Mouse (Mus musculus) liver, embryonic 11.5 days (tissue): ENCODE data around the gene Sh3pxd2a. TPM values are rescaled to one million over a fixed set of nuclear protein-coding genes. Genes with fewer than 3 reads are reported as not detected.
A peak's percentile ranks its signal among the peaks of the same experiment; 100 is the strongest.

Experiments
- ATAC-seq: fragments of 200-750 bp; cut with Nextera tagmentation; replicated peaks from 2 replicates; pipeline ENCODE4 v1.8.0; 2017; ENCODE audit warnings: moderate number of reproducible peaks, mild to moderate bottlenecking, moderate TSS enrichment, moderate library complexity; ENCODE audit not compliant: low FRiP score
- DNase-seq: peaks from one replicate; pipeline ENCODE4 v3.0.0-alpha.2; 2017; ENCODE audit warnings: low spot score
- H3K27ac ChIP-seq: fragments of 300-500 bp; sonication (generic); 2 replicates; pipeline ENCODE4 v1.5.1; 2014; ENCODE audit warnings: mild to moderate bottlenecking, low read depth, low read length, control low read depth
- H3K27me3 ChIP-seq: fragments of 300-500 bp; sonication (generic); replicated peaks from 2 replicates; pipeline ENCODE4 v1.6.1; 2014; ENCODE audit warnings: low read length, mixed read lengths; ENCODE audit not compliant: control insufficient read depth, insufficient read depth
- H3K36me3 ChIP-seq: fragments of 300-500 bp; sonication (generic); 2 replicates; pipeline ENCODE4 v1.6.1; 2014; ENCODE audit warnings: mild to moderate bottlenecking, low read length, moderate library complexity, mixed read lengths; ENCODE audit not compliant: control insufficient read depth, insufficient read depth
- H3K4me1 ChIP-seq: fragments of 300-500 bp; sonication (generic); replicated peaks from 2 replicates; pipeline ENCODE4 v1.6.1; 2014; ENCODE audit warnings: low read length, mixed read lengths; ENCODE audit not compliant: control insufficient read depth, insufficient read depth
- H3K4me2 ChIP-seq: fragments of 300-500 bp; sonication (generic); 2 replicates; pipeline ENCODE4 v1.6.1; 2014; ENCODE audit warnings: mild to moderate bottlenecking, control low read depth, moderate library complexity
- H3K4me3 ChIP-seq: fragments of 300-500 bp; sonication (generic); 2 replicates; pipeline ENCODE4 v1.5.1; 2014; ENCODE audit warnings: low read depth, low read length, control low read depth
- H3K9ac ChIP-seq: fragments of 300-500 bp; sonication (generic); 2 replicates; pipeline ENCODE4 v1.6.1; 2014; ENCODE audit warnings: low read depth, low read length, control low read depth
- H3K9me3 ChIP-seq: fragments of 300-500 bp; sonication (generic); 2 replicates; pipeline ENCODE4 v1.6.1; 2016; ENCODE audit warnings: low read length, inconsistent platforms, mixed read lengths; ENCODE audit not compliant: control insufficient read depth
- WGBS: fragments of 180-500 bp; shearing (Covaris S2); extraction: QIAGEN DNeasy Blood & Tissue Kit; methylation state at CpG from one replicate; pipeline ENCODE4 v1.1.7; 2014; 5-methylcytosine and 5-hydroxymethylcytosine counted together
- polyA plus RNA-seq: library from polyadenylated mRNA; unstranded; fragments of >200 nt; fragmentation: Nextera tagmentation; extraction: Ambion mirVana; gene quantifications from 2 replicates; pipeline ENCODE4 v1.2.1, GENCODE M21; 2014

Gene Sh3pxd2a
- polyA plus RNA-seq, 1 experiment from 2014 or later: 3.6 TPM

GRCm38 (mm10) chr19:47431189-47431931 is 32.8 kb downstream of the Sh3pxd2a start:
- H3K4me2 ChIP-seq: peak overlapping the region; percentile 48
- H3K27me3 ChIP-seq: no peaks in the 10 kb centered on the region
- no peak overlapping the region for H3K4me3 ChIP-seq
- no peaks in the 10 kb centered on the region for H3K36me3 ChIP-seq
- DNase-seq (peak; percentile 65), ATAC-seq (peak; percentile 96)
- H3K4me1 ChIP-seq: peaks cover 58% of the 10 kb centered on the region
- no peaks in the 10 kb centered on the region for H3K9me3 ChIP-seq
- H3K27ac ChIP-seq: peak overlapping the region; percentile 90
- 43% methylated on average over 11 of the region's 11 CpGs for WGBS
- H3K9ac ChIP-seq: 0 out of 2 replicates have a peak overlapping the region, but pooled peaks have one; percentile 6

- H3K27ac ChIP-seq: no peak overlapping the region
- 79% methylated on average over 2 of the region's 2 CpGs for WGBS
Measured at GRCm38 (mm10) chr19:47430160-47430559, 34.0 kb downstream of the Sh3pxd2a start.

GRCm38 (mm10) chr19:47429245-47429644 is 35.0 kb downstream of the Sh3pxd2a start:
- ATAC-seq (no peak), DNase-seq (no peak)
- Histone ChIP-seq H3K4me1 (peaks cover 58% of the 10 kb centered on the region), H3K4me2 (peak overlapping the region; percentile 8; the same call in 1 of the 2 replicates), H3K27me3 (no peaks in the 10 kb centered on the region), H3K36me3 (no peaks in the 10 kb centered on the region), H3K9ac (0 out of 2 replicates have a peak overlapping the region, but pooled peaks have one; percentile 6), H3K4me3 (no peak overlapping the region), H3K27ac (peak overlapping the region; percentile 60; the same call in 1 of the 2 replicates), H3K9me3 (no peaks in the 10 kb centered on the region)
- 85% methylated on average over 3 of the region's 3 CpGs for WGBS

More at GRCm38 (mm10) chr19:47430160-47430559, 34.0 kb downstream of the Sh3pxd2a start:
- H3K36me3 ChIP-seq: no peaks in the 10 kb centered on the region
- H3K4me2 ChIP-seq: no peak overlapping the region
- ATAC-seq (no peak), DNase-seq (no peak)
- no peak overlapping the region for H3K9ac ChIP-seq
- no peak overlapping the region for H3K4me3 ChIP-seq
- no peaks in the 10 kb centered on the region for H3K27me3 ChIP-seq
- H3K4me1 ChIP-seq: peaks cover 58% of the 10 kb centered on the region
- H3K9me3 ChIP-seq: no peaks in the 10 kb centered on the region

- Histone ChIP-seq H3K36me3 (no peaks in the 10 kb centered on the region), H3K27ac (peak overlapping the region; percentile 60; the same call in 1 of the 2 replicates), H3K27me3 (no peaks in the 10 kb centered on the region), H3K4me2 (peak overlapping the region; percentile 36), H3K4me1 (peaks cover 58% of the 10 kb centered on the region), H3K4me3 (no peak overlapping the region), H3K9ac (no peak overlapping the region), H3K9me3 (no peaks in the 10 kb centered on the region)
- DNase-seq (no peak), ATAC-seq (no peak)
- 29% methylated on average over 7 of the region's 7 CpGs for WGBS
Measured at GRCm38 (mm10) chr19:47428794-47429193, 35.4 kb downstream of the Sh3pxd2a start.

GRCm38 (mm10) chr19:47427841-47428789 is 36.1 kb downstream of the Sh3pxd2a start:
- no peak overlapping the region for H3K4me3 ChIP-seq
- WGBS: 29% methylated on average over 13 of the region's 13 CpGs
- peak overlapping the region; percentile 60; the same call in 1 of the 2 replicates for H3K27ac ChIP-seq
- no peak for DNase-seq
- H3K36me3 ChIP-seq: no peaks in the 10 kb centered on the region
- peaks cover 57% of the 10 kb centered on the region for H3K4me1 ChIP-seq
- H3K27me3 ChIP-seq: no peaks in the 10 kb centered on the region
- H3K4me2 ChIP-seq: peak overlapping the region; percentile 36
- H3K9ac ChIP-seq: no peak overlapping the region
- ATAC-seq: no peak; the same call in 1 of the 2 replicates
- H3K9me3 ChIP-seq: no peaks in the 10 kb centered on the region

- no peaks in the 10 kb centered on the region for H3K27me3 ChIP-seq
- no peak overlapping the region for H3K27ac ChIP-seq
- WGBS: 85% methylated on average over 7 of the region's 7 CpGs
- H3K4me2 ChIP-seq: no peak overlapping the region
- no peak overlapping the region for H3K9ac ChIP-seq
- no peak overlapping the region for H3K4me3 ChIP-seq
- no peak for DNase-seq
- no peaks in the 10 kb centered on the region for H3K36me3 ChIP-seq
- peaks cover 30% of the 10 kb centered on the region for H3K4me1 ChIP-seq
- no peaks in the 10 kb centered on the region for H3K9me3 ChIP-seq
- ATAC-seq: no peak
Measured at GRCm38 (mm10) chr19:47423632-47424031, 40.6 kb downstream of the Sh3pxd2a start.

GRCm38 (mm10) chr19:47421128-47421898 is 42.9 kb downstream of the Sh3pxd2a start:
- Histone ChIP-seq H3K27ac (no peak overlapping the region), H3K4me3 (no peak overlapping the region), H3K9ac (no peak overlapping the region), H3K36me3 (no peaks in the 10 kb centered on the region), H3K4me1 (peaks cover 17% of the 10 kb centered on the region), H3K4me2 (no peak overlapping the region), H3K27me3 (no peaks in the 10 kb centered on the region), H3K9me3 (no peaks in the 10 kb centered on the region)
- ATAC-seq: no peak
- WGBS: 75% methylated on average over 14 of the region's 14 CpGs
- no peak for DNase-seq

GRCm38 (mm10) chr19:47420539-47420938 is 43.7 kb downstream of the Sh3pxd2a start:
- Histone ChIP-seq H3K36me3 (no peaks in the 10 kb centered on the region), H3K4me1 (peaks cover 17% of the 10 kb centered on the region), H3K9me3 (no peaks in the 10 kb centered on the region), H3K27me3 (no peaks in the 10 kb centered on the region), H3K27ac (no peak overlapping the region), H3K9ac (no peak overlapping the region), H3K4me3 (no peak overlapping the region), H3K4me2 (no peak overlapping the region)
- no peak for DNase-seq
- 90% methylated on average over 11 of the region's 11 CpGs for WGBS
- ATAC-seq: no peak
